Mouse (Mus musculus): ENCODE results near the gene Batf.
"Not testable (repeated sequence)": the region's sequence is repeated elsewhere in the genome, so short reads cannot be mapped to it uniquely, and the experiment has no call there.

The Batf gene

DNA sequence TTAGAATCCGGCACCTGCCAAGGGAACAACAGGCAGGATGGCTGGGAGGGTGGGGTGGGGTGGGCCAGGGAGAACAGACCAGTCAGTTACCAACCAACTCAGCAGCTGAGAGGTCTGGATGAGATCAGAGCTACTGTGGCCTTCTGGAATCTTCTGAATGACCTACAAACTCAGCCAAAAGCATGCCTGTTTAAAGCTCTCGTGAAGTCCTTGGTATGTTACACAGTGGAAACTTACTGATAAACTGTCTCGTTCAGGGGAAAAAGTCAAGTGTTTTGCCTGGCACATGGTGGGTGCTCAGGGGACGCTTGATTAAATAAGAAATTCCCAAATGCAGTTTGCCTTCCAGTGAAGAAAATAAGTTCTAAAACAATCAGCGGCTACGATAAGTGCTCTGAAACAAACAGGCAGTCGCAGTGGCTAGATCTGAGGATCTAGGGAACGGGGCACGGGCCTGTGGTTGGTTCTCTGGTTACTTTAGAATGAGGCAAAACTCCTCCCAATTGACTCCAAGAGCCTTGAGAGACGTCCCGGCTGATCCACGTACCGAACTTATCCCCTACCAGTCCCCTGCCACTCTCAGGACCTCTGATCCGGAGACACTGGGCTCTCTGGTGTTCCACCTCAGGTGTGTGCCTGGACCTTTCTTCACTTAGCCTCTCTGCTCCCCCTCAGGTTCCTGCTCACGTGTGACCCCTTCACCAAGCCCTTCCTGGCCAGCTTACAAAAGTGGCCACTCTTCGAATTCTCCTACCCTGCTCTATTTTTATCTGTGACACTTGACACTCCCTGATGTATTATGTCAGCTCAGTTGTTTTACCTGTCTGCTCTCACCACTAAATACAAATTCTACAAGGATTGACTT is 1.8 kb upstream of the Batf start:
- DNase-seq: no peak

- DNase-seq: no peak
These were observed 706 bp downstream of the Batf start for GRCm38 (mm10) chr12:85687217-85687533.

- no peak for DNase-seq
These were observed 1.4 kb downstream of the Batf start for GRCm38 (mm10) chr12:85687846-85688245.

DNA sequence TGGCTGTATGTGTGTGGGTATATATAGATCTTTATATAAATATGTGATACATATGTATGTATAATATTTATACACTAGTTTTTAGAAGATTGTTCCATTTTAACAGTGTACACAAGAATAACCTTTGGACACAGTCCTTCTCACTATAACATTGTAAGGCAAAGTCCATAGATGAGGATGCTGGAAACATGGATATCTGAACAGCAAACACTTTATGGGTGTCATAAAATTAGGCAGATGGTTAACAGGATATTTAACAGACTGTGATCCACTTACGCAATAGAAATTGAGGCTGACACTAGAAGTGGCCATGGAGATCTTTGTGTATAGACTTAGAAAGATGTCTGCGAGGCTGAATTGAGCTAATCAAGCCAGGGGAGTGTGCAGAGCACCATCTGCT is 9.3 kb downstream of the Batf start:
- DNase-seq: no peak

GRCm38 (mm10) chr12:85696436-85696835 is 10.0 kb downstream of the Batf start:
- no peak for DNase-seq

DNA sequence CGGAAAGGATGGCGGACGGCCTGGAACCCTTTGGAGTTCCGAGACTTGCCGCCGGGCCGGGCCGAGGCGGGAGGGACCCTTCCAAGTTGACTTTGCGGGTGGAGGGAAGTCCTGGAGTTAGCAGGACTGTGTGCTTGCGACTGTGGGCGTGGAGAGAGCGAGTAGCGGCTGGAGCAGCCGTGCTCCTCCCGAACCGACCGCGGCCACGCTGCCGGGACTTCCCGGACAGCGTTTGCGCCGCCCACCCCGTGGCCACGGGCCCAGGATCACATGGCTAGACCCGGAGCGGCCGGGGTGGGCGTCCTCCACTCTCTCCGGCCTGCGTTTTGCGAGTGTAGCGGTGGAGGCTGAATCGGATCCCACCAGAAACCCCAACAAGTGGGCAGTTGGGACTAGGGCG is 11.7 kb downstream of the Batf start:
- not testable (repeated sequence) for DNase-seq

DNA sequence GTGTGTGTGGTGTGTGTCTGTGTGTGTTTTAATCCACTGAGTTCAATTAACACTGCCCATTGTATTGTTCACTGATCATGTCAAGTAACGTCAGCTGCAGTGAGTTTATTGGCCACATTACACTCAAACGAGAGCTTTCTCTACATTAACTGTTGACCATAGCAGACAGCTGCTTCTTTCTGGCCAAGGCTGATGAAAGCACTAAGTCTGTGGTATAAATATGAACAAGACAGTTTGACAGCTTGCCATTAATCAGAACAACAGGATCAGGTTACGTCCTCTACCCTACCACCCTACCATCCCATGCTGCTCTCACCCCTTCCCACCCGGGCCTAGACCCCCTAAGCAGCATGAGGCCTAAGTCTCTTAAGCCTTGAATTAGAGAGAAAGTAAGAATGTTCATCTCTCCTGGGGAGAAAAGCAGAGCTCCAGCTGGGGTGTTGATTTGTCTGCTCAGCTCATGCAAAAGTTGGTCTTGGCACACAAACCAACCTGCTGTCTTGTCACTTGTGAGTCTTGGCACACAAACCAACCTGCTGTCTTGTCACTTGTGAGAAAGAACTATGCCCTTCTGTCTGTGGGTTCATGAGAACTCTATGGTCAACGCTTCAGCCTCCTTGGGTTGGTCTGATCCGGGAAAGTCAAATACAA is 13.8 kb downstream of the Batf start:
- DNase-seq: no peak

DNA sequence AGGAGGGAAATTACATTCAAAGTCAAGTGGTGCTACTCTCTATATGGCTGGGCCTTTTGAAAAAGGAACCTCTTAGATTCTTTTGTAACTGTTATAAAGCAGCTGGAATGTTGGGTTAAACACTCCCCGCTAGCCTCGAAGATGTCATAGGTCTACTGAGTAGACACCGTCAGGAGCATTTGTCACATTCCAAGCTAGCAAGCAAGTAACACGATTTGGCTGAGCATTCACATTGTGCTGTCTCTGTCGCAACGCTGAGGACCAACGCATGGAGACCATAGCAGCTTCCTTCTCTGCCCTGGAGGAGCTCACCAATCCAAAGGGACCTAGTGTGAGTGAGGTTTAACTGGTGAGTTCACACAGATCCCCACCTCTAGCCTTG is 14.4 kb downstream of the Batf start:
- no peak for DNase-seq

- no peak for DNase-seq
These were observed 15.9 kb downstream of the Batf start for GRCm38 (mm10) chr12:85702166-85703055.

GRCm38 (mm10) chr12:85703507-85703906 is 17.0 kb downstream of the Batf start:
- no peak for DNase-seq

- DNase-seq: peak in 1 of 2 experiments; percentile 13
These were observed 18.1 kb downstream of the Batf start for GRCm38 (mm10) chr12:85704566-85704965.

- peak; percentile 75 to 77 for DNase-seq
These were observed 18.7 kb downstream of the Batf start for GRCm38 (mm10) chr12:85705002-85705830.

DNA sequence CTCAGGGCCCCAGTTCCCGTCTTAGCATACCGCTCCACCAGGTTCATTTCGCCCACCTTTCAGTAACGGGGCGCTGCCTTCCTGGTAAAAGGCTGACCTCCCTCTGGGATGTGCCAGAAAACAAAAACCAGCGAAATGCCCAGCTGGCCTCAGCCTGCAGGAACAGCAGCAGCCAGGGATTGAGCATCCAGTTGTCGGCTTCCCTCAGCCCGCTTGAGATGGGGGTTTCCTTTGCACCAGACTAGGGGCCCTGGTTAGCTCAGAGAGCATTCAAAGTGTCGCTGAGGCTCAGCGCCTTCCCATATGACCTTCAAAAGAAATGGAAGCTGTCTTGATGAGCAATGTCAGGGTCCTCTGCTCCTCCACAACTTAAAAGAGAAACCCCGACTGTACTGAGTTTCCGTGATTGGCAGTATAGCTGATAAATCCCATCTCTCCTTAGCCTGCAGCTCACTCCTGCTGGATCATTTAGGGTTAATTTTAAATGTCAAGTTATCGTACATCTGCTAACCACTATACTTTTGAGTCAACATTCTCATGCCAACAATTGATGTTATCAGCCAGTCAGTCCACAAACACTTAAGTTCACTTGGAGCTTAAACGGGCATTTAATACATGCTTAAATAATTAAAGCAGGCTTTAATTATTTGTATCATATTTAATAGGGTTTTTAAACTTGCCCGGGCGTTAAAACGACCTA is 19.5 kb downstream of the Batf start:
- no peak for DNase-seq

- DNase-seq: no peak
These were observed 20.4 kb downstream of the Batf start for GRCm38 (mm10) chr12:85706906-85707305.

DNA sequence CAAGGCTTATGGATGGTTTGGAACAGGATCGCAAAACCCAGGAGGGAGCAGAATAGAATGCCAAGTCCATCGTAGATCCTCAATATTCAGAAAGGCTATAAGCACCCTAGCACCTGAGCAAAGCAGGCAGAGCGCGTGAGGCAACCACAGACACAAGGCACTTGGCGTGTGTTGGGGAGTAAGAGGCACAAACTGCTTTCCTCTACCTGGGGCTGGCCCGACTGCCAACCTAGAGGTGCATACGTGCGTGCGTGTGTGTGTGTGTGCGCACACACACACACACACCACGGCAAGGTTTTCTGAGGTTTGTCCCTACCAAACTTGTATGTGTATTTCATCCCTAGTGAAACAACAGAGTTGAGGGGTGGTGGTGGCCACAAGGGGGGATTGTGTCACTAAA is 20.9 kb downstream of the Batf start:
- DNase-seq: no peak

DNA sequence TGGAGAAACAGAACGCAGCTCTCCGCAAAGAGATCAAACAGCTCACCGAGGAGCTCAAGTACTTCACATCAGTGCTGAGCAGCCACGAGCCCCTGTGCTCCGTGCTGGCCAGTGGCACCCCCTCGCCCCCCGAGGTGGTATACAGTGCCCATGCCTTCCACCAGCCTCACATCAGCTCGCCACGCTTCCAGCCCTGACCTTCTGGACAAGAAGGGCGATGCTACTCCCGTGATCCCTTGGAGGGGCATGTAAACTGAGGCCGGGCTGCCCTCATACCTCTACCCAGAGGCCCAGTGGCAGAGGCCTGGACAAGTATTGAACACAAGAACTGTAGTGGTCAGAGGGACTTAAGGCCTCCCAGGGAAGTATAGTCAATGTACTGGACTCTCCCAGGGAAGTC is 22.1 kb downstream of the Batf start:
- no peak for DNase-seq

DNA sequence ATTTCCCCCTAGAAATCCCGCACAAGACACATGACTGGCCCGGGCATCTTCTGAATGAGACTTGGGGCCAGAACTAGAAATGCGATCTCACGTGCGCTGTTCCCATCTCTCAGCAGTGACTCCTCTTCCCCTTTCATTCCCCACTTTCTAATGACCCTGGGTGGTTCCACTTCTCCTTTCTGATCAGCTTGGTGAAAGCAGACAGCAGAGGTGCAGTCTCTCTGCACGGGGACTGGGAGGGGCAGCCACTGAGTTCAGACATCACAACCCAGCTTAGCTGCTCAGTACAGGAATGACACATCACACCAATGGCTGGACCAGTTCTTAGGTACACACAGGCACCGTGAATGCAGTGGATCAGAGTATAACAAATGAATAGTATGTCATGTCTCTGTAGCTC is 24.2 kb downstream of the Batf start:
- no peak for DNase-seq

DNA sequence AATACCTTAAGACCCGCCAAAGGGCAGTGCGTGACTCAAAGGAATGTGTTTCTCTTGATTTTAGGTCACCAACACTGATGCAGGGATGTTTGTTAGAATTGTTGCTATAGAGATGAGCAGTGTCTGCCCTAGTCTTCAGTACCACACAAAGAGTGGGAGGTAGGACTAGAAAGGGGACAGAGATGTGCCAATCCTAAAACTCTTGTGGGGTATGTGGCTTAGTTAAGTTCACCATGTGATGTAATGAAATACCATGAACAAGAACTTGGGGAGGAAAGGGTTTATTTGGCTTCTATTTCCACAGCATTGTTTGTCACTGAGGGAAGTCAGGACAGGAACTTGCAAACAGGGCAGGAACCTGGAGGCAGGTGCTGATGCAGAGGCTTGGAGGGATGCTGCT is 26.1 kb downstream of the Batf start:
- no peak for DNase-seq

DNA sequence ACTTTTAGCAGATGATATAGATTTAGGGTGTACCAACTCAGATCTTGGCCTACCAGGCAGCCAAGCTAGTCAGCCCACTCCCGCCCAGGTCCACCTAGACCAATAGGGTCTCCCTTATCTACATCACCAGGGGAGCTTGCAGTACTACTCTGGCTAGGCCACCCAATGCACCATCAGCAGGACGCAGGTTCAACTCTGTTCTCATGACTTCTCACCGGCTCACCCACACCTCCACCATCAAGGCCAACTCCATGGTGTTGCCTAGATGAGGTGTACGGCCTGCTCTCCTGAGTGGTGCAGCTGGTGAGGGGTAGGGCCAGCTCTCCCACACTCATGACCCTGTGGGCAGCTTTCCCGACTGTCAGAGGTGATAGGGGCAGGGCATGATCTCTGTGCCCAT is 27.7 kb downstream of the Batf start:
- no peak for DNase-seq

DNA sequence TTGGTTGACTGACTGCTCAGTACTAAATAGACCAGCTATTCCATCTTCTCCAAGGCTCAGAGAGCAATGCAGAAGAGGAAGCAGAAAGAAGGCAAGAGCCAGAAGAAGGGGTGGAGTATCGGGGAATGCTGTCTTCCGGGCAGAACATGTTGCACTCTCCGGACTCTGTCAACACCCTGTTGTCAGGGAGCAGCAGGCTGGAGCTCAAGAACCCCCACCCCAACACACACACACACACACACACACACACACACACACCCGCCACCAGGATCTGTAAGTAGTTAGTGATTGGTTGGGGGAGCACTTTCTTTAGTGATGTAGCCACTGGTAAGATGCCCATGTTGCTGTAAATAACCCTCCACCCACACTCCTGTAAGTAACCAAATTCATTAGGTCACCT is 38.8 kb downstream of the Batf start:
- DNase-seq: no peak

- DNase-seq: no peak
These were observed 40.4 kb downstream of the Batf start for GRCm38 (mm10) chr12:85726729-85727397.

Measured in thymus, adult 18-20 months (tissue).